Mouse (Mus musculus): Measurements from ENCODE around the gene Atxn10.

- TF ChIP-seq USF1 (IDR thresholded peaks at IDR 0.05; ENCODE audit: low read depth) (no peak), POLR2A (IDR thresholded peaks at IDR 0.05; ENCODE audit: insufficient read length, low read depth) (no peak), REST (IDR thresholded peaks at IDR 0.05; ENCODE audit: insufficient read depth, insufficient read length) (no peak), E2F4 (IDR thresholded peaks at IDR 0.05; ENCODE audit: insufficient read depth) (no peak), TCF12 (IDR thresholded peaks at IDR 0.05; ENCODE audit: insufficient read depth, poor library complexity, severe bottlenecking) (no peak), SRF (IDR thresholded peaks at IDR 0.05; ENCODE audit: control insufficient read depth, insufficient read length, low read depth) (no peak), POLR2AphosphoS2 (IDR thresholded peaks at IDR 0.05; ENCODE audit: insufficient read length, low read depth) (no peak), MAX (IDR thresholded peaks at IDR 0.05; ENCODE audit: low read depth) (no peak), CEBPB (IDR thresholded peaks at IDR 0.05; ENCODE audit: insufficient read depth, poor library complexity, severe bottlenecking) (no peak), MYOG (IDR thresholded peaks at IDR 0.05; ENCODE audit: control insufficient read depth in 1 of 3, insufficient read depth in 1 of 3, insufficient read length in 2 of 3, low read depth in 2 of 3) (no peak), TCF3 (IDR thresholded peaks at IDR 0.05; ENCODE audit: insufficient read length, low read depth) (no peak)
These were observed 120.8 kb downstream of the Atxn10 start for GRCm38 (mm10) chr15:85456891-85457290.

Measured in myocyte (in vitro differentiated cells).